Mouse (Mus musculus): Measurements from ENCODE around the gene AI182371. TPM values are rescaled to one million over a fixed set of nuclear protein-coding genes. Genes with fewer than 3 reads are reported as not detected.

AI182371 gene
- polyA plus RNA-seq, 1 experiment from 2014 or later: 0.60 TPM

Other genes with a start within 250 kb of the AI182371 start
- gene Cutal, start 227.1 kb downstream of the AI182371 start, polyA plus RNA-seq (2015; fragmentation: Nextera tagmentation; extraction: Ambion mirVana): 0.09 and 0.26 TPM in 2 replicates
- gene Psmd5, start 226.6 kb downstream of the AI182371 start, polyA plus RNA-seq (2015; fragmentation: Nextera tagmentation; extraction: Ambion mirVana): 101 and 102 TPM in 2 replicates
- gene Phf19, start 187.5 kb downstream of the AI182371 start, polyA plus RNA-seq (2015; fragmentation: Nextera tagmentation; extraction: Ambion mirVana): 1.6 and 2.6 TPM in 2 replicates
- gene Traf1, start 139.8 kb downstream of the AI182371 start, polyA plus RNA-seq (2015; fragmentation: Nextera tagmentation; extraction: Ambion mirVana): 3.3 TPM in 2 replicates
- 0.10 TPM in 1 of 2 replicates, not detected in the other for gene Hc, start 40.1 kb downstream of the AI182371 start, polyA plus RNA-seq (2015; fragmentation: Nextera tagmentation; extraction: Ambion mirVana)
- gene Cntrl, start 7.9 kb upstream of the AI182371 start, polyA plus RNA-seq (2015; fragmentation: Nextera tagmentation; extraction: Ambion mirVana): 27.2 and 27.3 TPM in 2 replicates
- gene Rab14, start 99.6 kb upstream of the AI182371 start, polyA plus RNA-seq (2015; fragmentation: Nextera tagmentation; extraction: Ambion mirVana): 353 and 356 TPM in 2 replicates
- gene Gsn, start 154.8 kb upstream of the AI182371 start, polyA plus RNA-seq (2015; fragmentation: Nextera tagmentation; extraction: Ambion mirVana): 113 and 118 TPM in 2 replicates
- 18.1 and 18.5 TPM in 2 replicates for gene Stom, start 235.4 kb upstream of the AI182371 start, polyA plus RNA-seq (2015; fragmentation: Nextera tagmentation; extraction: Ambion mirVana)